15 mouse cellular contexts compared by ENCODE assay signal in the genomic region with DNA sequence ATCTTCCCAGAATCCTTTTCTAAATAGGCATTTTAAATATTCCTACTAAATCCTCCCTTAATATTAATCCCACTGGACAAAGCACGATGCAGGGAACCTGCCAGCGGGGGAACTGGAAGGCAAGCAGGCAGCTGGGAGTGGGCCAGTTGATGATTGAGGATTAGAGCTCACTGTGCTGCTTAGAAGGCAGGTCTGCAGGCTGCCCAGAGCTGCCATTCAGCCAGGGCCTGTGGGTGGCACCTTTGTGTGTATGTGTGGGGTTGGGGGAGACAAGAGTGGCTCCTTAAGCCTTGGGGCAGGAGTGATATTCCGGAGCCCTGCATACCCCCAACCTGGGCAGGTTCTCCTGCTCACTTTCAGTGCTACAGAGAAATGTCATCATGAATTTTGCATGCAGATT.
DNase-seq lines count a peak whose midpoint lies in the region; ATAC-seq and TF ChIP-seq lines count a peak whose summit lies in the region.
"Had no signal": no experiment of that assay in that cellular context is flagged by ENCODE, and none has a peak within 500 bp of the region (broad histone marks: within the 10 kb centered on the region; RNA-seq: fewer than 3 reads in every experiment).

No protein-coding gene starts in this region.

- no peak overlapping the region for H3K27ac ChIP-seq in forebrain, embryonic 14.5 days (ENCODE audit: low read depth, low read length)
- H3K27ac ChIP-seq in forebrain, postnatal 0 days (ENCODE audit: low read depth, low read length): no peak overlapping the region
- no peak overlapping the region for H3K27ac ChIP-seq in kidney, embryonic 15.5 days
- H3K27ac ChIP-seq: limb, embryonic 13.5 days; liver, embryonic 14.5 days had no signal

- DNase-seq in forebrain, embryonic 14.5 days (ENCODE audit: low spot score): peak; percentile 24
- no peak for DNase-seq in forebrain, postnatal 0 days
- DNase-seq in left cerebral cortex, postnatal 4 days: peak; percentile 48
- no peak for DNase-seq in left cerebral cortex, postnatal 14 days (ENCODE audit: low spot score in 2 of 2)
- peak; percentile 65 for DNase-seq in brain, embryonic 14.5 days (ENCODE audit: low read depth)
- DNase-seq in retina, postnatal 1 day: peak; percentile 51
- DNase-seq: kidney, postnatal 14 days had no signal

- intact Hi-C loops in left cerebral cortex, postnatal 4 days (cut with DNase I): no loop called here
- intact Hi-C loops in left cerebral cortex, postnatal 14 days (cut with DNase I): no loop called here

- H3K27me3 ChIP-seq in forebrain, embryonic 14.5 days (replicated peaks; ENCODE audit: control insufficient read depth, insufficient read depth, low read length): no peaks in the 10 kb centered on the region
- no peaks in the 10 kb centered on the region for H3K27me3 ChIP-seq in forebrain, postnatal 0 days (ENCODE audit: insufficient read depth, low read length)
- no peaks in the 10 kb centered on the region for H3K27me3 ChIP-seq in kidney, embryonic 15.5 days
- H3K27me3 ChIP-seq: limb, embryonic 13.5 days had no signal

- H3K9ac ChIP-seq in forebrain, embryonic 14.5 days (ENCODE audit: low read length): no peak overlapping the region
- no peak overlapping the region for H3K9ac ChIP-seq in forebrain, postnatal 0 days
- H3K9ac ChIP-seq in kidney, embryonic 15.5 days: no peak overlapping the region
- H3K9ac ChIP-seq: limb, embryonic 13.5 days; liver, embryonic 14.5 days had no signal

- TF ChIP-seq POLR2A in brain, embryonic 14.5 days (IDR thresholded peaks at IDR 0.05; ENCODE audit: borderline replicate concordance, extremely low read depth, insufficient read depth, insufficient read length, poor library complexity, severe bottlenecking): no peak

- no peaks in the 10 kb centered on the region for H3K9me3 ChIP-seq in forebrain, embryonic 14.5 days (replicated peaks; ENCODE audit: control insufficient read depth, low read length)
- H3K9me3 ChIP-seq in forebrain, postnatal 0 days (ENCODE audit: low read length): no peaks in the 10 kb centered on the region
- H3K9me3 ChIP-seq in kidney, embryonic 15.5 days (replicated peaks): no peaks in the 10 kb centered on the region
- H3K9me3 ChIP-seq: G1E; limb, embryonic 13.5 days had no signal

- no peak overlapping the region for H3K4me3 ChIP-seq in forebrain, embryonic 14.5 days (ENCODE audit: low read depth, low read length)
- H3K4me3 ChIP-seq in forebrain, postnatal 0 days (ENCODE audit: low read depth, low read length): no peak overlapping the region
- H3K4me3 ChIP-seq in kidney, embryonic 15.5 days (replicated peaks): no peak overlapping the region
- H3K4me3 ChIP-seq: erythroblast, embryonic 14.5 days; limb, embryonic 13.5 days had no signal

- H3K36me3 ChIP-seq in forebrain, embryonic 14.5 days (ENCODE audit: control insufficient read depth, insufficient read depth, low read length): no peaks in the 10 kb centered on the region
- H3K36me3 ChIP-seq in forebrain, postnatal 0 days (ENCODE audit: insufficient read depth): no peaks in the 10 kb centered on the region
- H3K36me3 ChIP-seq in kidney, embryonic 15.5 days: no peaks in the 10 kb centered on the region
- H3K36me3 ChIP-seq: G1E had no signal

- no peak for TF ChIP-seq CTCF in forebrain, postnatal 0 days (IDR thresholded peaks at IDR 0.05; ENCODE audit: low read depth)
- TF ChIP-seq CTCF in brain, embryonic 14.5 days (IDR thresholded peaks at IDR 0.05; ENCODE audit: borderline replicate concordance, extremely low read depth, insufficient read depth, insufficient read length): no peak

- no peak overlapping the region for H3K4me2 ChIP-seq in forebrain, embryonic 14.5 days (ENCODE audit: low read length)
- H3K4me2 ChIP-seq in forebrain, postnatal 0 days (ENCODE audit: low read depth): no peak overlapping the region
- no peak overlapping the region for H3K4me2 ChIP-seq in kidney, embryonic 15.5 days
- H3K4me2 ChIP-seq: limb, embryonic 13.5 days had no signal

- no peak for ATAC-seq in forebrain, embryonic 14.5 days
- no peak for ATAC-seq in forebrain, postnatal 0 days
- ATAC-seq in kidney, embryonic 15.5 days (replicated peaks; ENCODE audit: low FRiP score): no peak
- ATAC-seq: hindbrain, embryonic 16.5 days; intestine, postnatal 0 days; lung, postnatal 0 days had no signal

- no peaks in the 10 kb centered on the region for H3K4me1 ChIP-seq in forebrain, embryonic 14.5 days (ENCODE audit: control insufficient read depth, insufficient read depth, low read length)
- no peaks in the 10 kb centered on the region for H3K4me1 ChIP-seq in forebrain, postnatal 0 days (ENCODE audit: insufficient read depth)
- H3K4me1 ChIP-seq in kidney, embryonic 15.5 days: peaks cover 29% of the 10 kb centered on the region

- WGBS in forebrain, embryonic 14.5 days: 30% methylated on average over 3 of the region's 3 CpGs
- WGBS in forebrain, postnatal 0 days: 32% methylated on average over 3 of the region's 3 CpGs
- 88% methylated on average over 3 of the region's 3 CpGs for WGBS in kidney, embryonic 15.5 days

Comparison
In these comparisons a context has a peak if more than half of its experiments do, and no peak if none do; other contexts are left out.
1. DNase-seq: peak in forebrain, embryonic 14.5 days (single experiment), left cerebral cortex, postnatal 4 days (single experiment), brain, embryonic 14.5 days (single experiment) and retina, postnatal 1 day (single experiment); none in forebrain, postnatal 0 days (single experiment) and left cerebral cortex, postnatal 14 days (0 of 2).